Mouse (Mus musculus): ENCODE measurements around the gene Gp1ba.

Gene Gp1ba

DNA sequence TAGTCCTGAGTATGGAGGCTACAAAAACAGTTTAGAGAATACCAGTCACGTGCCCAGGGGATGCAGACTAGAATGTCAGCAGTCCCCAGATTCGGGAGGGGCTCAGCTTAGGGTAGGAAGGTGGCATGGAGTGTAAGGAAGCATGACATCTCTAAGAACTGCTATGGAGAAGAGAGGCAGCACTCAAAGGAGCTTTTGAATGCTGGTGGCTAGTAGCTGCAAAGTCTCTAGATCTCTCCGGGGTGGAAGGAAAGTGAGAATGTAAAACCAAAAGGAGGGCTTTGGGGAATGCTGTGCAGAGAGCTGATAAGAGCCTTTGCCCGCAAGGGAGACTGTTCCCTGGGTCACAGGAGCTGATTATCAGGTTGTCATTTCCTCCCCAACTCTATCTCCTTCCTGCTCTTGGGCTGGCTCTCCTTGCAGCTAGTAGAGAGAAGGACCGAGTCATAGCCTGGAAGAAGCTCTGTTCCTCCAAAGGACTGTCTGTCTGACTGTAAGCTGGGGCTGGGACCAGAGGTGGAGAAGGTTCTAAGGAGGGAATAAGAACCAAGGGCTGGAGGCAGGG lies at the start of gene Gp1ba:
Gp1ba (plus strand) TSS at position 409 of the 565 bp plus-strand sequence.
- DNase-seq (ENCODE audit: low spot score): peak; percentile 66

DNA sequence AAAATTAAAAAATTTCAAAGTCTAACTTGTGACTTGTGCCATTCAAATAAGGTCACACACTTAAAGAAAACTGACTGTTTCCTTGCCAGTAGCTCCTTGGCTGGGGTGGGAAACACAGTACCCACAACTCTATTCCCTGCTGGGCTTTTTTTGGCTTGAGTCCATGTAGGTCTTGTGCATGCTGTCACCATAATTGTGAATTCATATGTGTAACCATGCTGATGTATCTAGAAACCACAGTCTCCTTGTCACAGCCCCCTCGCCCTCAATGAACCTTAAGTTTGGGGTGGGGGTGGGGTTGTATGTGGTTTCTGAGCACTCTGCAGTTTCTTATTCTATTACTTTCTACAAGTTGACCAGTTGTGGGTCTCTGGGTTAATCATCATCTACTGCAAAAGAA lies 47.2 kb upstream of the Gp1ba start:
- DNase-seq (ENCODE audit: low spot score): no peak

- DNase-seq (ENCODE audit: low spot score): no peak
Observed at GRCm38 (mm10) chr11:70594253-70594989, 44.5 kb upstream of the Gp1ba start.

- no peak for DNase-seq (ENCODE audit: low spot score)
Observed at GRCm38 (mm10) chr11:70595638-70596037, 43.3 kb upstream of the Gp1ba start.

GRCm38 (mm10) chr11:70596094-70596493 lies 42.8 kb upstream of the Gp1ba start:
- DNase-seq (ENCODE audit: low spot score): no peak

- DNase-seq (ENCODE audit: low spot score): no peak
Observed at GRCm38 (mm10) chr11:70597301-70597700, 41.6 kb upstream of the Gp1ba start.

DNA sequence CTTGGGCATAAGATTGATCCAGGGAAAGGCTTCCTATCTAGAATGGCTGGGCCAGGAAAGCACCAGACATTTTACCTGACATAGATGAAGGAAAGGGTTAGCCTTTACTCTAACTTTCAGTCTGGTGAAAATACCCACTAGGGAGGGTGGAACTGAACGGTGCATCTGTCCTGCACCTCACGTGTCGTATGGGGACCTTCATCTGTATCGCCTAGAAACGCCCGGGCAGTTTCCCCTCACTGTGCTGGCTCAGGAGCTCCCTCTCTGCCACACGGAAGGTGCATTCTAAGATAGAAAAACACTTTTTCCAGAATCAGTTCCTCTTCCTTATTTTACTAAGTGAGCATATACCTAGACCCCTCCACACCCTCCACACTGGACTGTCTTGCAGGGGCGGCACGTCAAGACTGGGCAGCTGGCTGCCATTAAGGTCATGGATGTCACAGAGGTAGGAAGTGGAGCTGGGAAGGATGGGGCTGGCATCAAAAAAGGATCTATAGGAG lies 40.4 kb upstream of the Gp1ba start:
- DNase-seq (ENCODE audit: low spot score): no peak

DNA sequence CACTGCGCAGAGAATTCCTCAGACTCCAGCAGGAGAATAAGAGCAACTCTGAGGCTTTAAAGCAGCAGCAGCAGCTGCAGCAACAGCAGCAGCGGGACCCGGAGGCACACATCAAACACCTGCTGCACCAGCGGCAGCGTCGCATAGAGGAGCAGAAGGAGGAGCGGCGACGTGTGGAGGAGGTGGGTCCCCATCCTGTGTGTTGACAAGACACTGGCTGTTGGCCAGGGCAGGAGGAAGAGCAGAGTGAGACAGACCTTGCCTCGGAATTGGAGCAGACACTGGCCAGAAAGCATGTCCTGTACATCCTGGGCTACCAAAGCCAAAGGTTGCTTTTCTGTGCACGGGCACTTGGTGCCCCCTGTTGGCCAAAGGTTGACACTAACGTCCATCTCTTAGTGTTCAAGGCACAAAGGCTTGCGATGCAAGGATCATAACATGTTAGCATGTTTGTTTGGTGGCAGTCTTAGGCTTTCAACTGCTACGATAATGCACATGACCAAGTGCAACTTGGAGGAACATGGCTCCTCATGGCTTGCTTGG lies 33.8 kb upstream of the Gp1ba start:
- peak; percentile 69 for DNase-seq (ENCODE audit: low spot score)

GRCm38 (mm10) chr11:70606717-70607116 lies 32.2 kb upstream of the Gp1ba start:
- no peak for DNase-seq (ENCODE audit: low spot score)

DNA sequence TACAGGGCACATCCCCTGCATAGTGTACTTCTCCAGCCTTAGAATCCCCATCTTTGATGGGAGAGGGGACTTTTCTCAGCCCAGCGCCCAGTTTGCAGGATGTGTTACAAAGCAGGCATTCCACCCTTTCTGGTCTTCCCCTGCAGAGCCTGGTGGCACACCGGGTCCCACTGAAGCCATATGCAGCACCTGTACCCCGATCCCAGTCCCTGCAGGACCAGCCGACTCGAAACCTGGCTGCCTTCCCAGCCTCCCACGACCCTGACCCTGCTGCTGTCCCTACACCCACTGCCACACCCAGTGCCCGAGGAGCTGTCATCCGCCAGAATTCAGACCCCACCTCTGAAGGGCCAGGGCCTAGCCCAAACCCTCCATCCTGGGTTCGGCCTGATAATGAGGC lies 31.3 kb upstream of the Gp1ba start:
- DNase-seq (ENCODE audit: low spot score): no peak

- no peak for DNase-seq (ENCODE audit: low spot score)
Observed at GRCm38 (mm10) chr11:70608381-70609066, 30.4 kb upstream of the Gp1ba start.

GRCm38 (mm10) chr11:70610752-70611151 lies 28.2 kb upstream of the Gp1ba start:
- no peak for DNase-seq (ENCODE audit: low spot score)

- no peak for DNase-seq (ENCODE audit: low spot score)
Observed at GRCm38 (mm10) chr11:70612505-70612904, 26.4 kb upstream of the Gp1ba start.

DNA sequence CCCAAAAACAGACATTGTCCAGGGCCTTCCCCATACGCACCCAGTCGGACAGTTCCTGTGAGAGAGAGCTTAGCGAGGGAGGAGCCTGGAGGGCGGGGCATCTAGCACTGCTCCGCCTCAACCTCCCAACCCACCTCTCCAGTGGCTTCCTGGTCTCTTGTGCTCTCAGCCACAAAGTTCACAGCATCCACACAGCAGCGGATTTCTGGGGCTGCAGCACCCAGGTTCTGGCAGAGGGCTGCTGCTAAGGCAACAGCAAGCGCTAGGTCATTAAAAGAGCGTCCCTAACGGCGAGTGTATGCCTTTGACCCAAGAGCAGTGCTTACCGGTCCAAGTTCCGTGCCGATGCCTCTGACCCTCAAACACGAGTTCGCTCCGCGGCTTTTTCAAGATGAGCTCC lies 23.8 kb upstream of the Gp1ba start:
- DNase-seq (ENCODE audit: low spot score): peak; percentile 66

DNA sequence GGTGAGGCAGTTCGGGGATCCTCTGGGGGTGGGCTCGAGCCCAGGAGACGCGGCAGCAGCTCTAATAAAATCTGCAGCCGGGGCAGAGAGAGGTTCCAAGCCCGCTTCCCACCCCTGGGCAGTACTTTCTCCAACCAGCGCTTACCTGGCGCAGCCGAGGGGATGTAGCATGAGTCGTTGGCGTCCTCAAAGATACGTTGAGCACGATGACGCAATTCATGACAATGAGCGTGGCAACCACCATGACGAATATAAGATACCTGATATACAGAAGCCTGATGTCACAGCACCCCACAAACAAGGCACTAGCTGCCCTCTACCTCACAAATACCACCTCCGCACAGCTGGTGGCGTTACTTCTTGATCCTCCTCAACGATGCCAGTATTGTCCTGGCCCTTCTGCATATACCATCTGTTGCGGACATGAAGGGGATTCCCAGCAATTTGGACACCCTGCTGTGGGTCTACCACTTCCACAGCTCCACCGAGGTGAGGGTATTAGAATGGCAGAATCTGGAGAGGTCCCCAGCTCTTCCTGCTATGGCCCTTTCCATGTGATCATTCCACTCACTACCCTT lies 23.3 kb upstream of the Gp1ba start, which contains the start of gene 4930544D05Rik:
4930544D05Rik (plus strand) TSS at position 333 of the 578 bp plus-strand sequence.
- no peak for DNase-seq (ENCODE audit: low spot score)

- DNase-seq (ENCODE audit: low spot score): no peak
Observed at GRCm38 (mm10) chr11:70619101-70619500, 19.8 kb upstream of the Gp1ba start, which contains the start of gene Chrne. Gene Chrne (minus strand): TSS chr11:70619216.

DNA sequence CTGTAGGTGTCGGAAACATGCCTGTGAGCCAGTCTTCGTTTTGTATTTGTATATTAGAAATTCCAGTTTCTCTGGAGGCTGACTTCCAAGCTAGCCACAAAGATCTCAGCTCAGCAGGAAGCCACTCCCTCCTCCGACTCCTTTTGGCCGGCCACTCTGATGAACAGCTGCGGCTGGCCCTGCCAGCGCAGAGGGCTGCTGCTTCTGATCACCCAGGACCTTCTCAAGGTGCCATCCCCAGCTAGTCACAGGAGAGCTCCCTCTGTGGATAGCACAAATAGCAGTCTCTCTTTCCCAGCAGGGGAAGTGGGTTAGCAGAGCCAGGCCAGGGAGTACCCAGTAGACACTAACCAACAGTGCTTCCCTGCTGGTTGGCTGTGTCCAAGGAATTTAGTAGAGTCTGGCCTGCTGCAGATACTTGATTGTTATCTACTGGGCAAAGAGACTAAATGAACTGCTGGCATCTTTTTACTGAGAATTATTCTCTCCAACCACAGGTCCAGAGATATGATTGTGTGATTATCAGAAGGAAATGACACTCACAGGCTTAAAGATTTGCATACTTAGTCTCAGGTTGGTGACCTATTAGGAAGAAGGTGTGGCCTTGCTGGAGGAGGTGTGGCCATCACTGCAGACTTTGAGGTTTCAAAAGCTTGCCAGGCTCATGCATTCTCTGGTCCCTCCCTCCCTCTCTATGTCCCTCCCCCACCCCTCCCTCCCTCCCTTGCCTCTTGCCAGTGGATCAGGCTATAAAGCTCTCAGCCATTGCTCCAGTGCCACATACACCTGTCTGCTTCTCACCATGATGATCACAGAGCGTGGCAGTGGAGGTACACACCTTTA lies 16.7 kb upstream of the Gp1ba start:
- DNase-seq (ENCODE audit: low spot score): no peak

DNA sequence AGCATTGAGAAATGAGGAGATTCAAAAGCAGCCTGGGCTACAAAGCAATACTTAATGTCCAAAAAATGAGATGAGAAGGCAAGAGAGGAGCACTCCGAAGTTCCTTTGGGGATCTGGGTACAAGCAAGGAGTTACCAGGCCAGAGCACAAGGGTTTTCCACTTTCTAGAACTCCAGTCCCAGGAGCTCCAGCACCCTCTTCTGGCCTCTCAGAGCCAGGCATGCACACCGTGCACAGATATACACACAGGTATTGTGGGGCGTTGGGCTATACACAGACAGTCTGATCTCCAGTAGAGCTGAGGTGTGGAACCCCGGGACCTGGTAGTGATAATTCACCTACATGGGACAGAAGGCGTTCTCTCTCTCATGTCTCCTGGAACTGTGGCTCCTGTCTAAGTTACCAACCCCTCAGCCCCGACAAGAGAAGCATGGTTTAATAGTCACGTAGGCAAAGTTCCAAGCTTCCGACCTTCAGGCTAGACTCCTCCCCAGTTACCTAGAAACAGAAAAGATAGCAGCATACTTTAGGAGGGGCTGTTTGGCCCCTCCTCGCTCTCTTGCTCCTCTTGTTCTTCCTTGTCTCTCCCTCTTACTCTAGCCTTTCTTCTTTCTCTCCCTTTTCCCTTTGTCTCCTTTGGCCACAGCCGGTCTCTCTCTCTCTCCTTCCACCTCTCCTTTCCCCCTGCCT lies 15.7 kb upstream of the Gp1ba start:
- DNase-seq (ENCODE audit: low spot score): no peak

DNA sequence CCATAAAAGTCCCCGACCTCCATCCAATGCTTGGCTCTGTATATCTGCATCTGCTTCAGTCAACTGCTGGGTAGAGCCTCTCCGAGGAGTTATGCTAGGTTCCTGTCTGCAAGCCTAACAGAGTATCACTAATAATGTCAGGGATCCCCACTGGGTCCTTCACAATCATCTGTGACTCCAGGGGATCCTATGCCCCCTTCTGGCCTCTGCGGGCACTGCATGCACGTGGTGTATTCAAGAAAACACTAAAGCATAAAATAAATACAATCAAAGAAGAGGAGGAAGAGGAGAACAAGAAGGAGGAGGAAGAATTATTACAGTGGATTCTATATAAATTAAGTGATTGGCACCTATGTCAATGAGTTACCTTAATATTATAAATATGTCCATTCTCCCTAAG lies 13.4 kb upstream of the Gp1ba start:
- DNase-seq (ENCODE audit: low spot score): peak; percentile 62

DNA sequence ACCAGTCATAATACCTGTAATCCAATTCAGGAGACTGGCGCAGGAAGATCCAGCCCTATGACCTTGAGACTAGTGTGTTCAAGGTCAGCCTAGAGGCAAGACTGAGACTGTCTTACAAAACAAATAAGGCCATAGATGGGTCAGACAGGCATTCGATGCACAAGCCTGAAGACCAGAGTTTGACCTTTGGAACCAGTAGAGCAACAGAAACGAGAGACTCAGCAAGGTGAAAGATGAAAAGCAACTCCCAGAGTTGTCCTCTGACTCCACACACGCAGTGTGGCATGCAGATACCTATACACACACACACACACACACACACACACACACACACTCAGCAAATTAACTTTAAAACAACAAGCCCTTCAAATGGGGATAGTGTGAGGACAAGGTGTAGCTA lies 12.0 kb upstream of the Gp1ba start:
- DNase-seq (ENCODE audit: low spot score): no peak

DNA sequence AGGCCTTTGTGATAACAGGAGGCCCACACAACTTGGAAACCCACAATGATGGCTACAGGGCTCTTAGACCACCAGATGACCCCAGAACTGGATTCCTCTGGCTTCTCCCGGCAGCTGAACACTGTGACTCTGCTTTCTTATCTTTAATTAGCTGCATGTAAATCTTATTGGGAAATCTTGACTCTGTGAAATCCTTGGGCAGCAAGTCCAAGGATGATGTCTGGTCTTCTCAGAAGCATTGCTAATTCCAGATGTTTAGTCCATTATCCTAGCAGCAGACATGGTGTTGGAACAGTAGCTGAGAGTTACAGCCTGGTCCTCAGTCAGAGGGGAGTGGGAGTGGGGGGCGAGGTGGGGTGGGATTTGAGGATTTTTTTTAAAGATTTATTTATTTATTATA lies 10.5 kb upstream of the Gp1ba start:
- no peak for DNase-seq (ENCODE audit: low spot score)
